Mouse (Mus musculus) forebrain, embryonic 11.5 days (tissue): ENCODE measurements around the gene Arhgap8. TPM values are rescaled to one million over a fixed set of nuclear protein-coding genes. Genes with fewer than 3 reads are reported as not detected.
"Not testable (repeated sequence)": the region's sequence is repeated elsewhere in the genome, so short reads cannot be mapped to it uniquely, and the experiment has no call there.

Source experiments
- ATAC-seq: fragments of 200-750 bp; cut with Nextera tagmentation; replicated peaks from 2 replicates; pipeline ENCODE4 v1.8.0; 2017; ENCODE audit warnings: moderate TSS enrichment; ENCODE audit not compliant: low FRiP score
- DNase-seq: peaks from one replicate; pipeline ENCODE4 v3.0.0-alpha.2; 2017; ENCODE audit warnings: low spot score
- H3K27ac ChIP-seq: fragments of 300-500 bp; sonication (generic); 2 replicates; pipeline ENCODE4 v1.5.1; 2014; ENCODE audit warnings: low read depth, low read length
- H3K27me3 ChIP-seq: fragments of 300-500 bp; sonication (generic); 2 replicates; pipeline ENCODE4 v1.6.1; 2014; ENCODE audit warnings: mild to moderate bottlenecking, low read length, mixed read lengths; ENCODE audit not compliant: control insufficient read depth, insufficient read depth
- H3K36me3 ChIP-seq: fragments of 300-500 bp; sonication (generic); 2 replicates; pipeline ENCODE4 v1.6.1; 2014; ENCODE audit warnings: mild to moderate bottlenecking, low read length, moderate library complexity, mixed read lengths; ENCODE audit not compliant: control insufficient read depth, insufficient read depth
- H3K4me1 ChIP-seq: fragments of 300-500 bp; sonication (generic); replicated peaks from 2 replicates; pipeline ENCODE4 v1.6.1; 2014; ENCODE audit warnings: low read length, mixed read lengths; ENCODE audit not compliant: control insufficient read depth, insufficient read depth
- H3K4me2 ChIP-seq: fragments of 300-500 bp; sonication (generic); 2 replicates; pipeline ENCODE4 v1.6.1; 2014; ENCODE audit warnings: low read depth, mild to moderate bottlenecking, low read length, moderate library complexity, mixed read lengths; ENCODE audit not compliant: severe bottlenecking
- H3K4me3 ChIP-seq: fragments of 300-500 bp; sonication (generic); 2 replicates; pipeline ENCODE4 v1.5.1; 2014; ENCODE audit warnings: low read depth, low read length
- H3K9ac ChIP-seq: fragments of 300-500 bp; sonication (generic); 2 replicates; pipeline ENCODE4 v1.6.1; 2014; ENCODE audit warnings: low read length
- H3K9me3 ChIP-seq: fragments of 300-500 bp; sonication (generic); 2 replicates; pipeline ENCODE4 v1.6.1; 2016; ENCODE audit warnings: low read length, mixed read lengths; ENCODE audit not compliant: control insufficient read depth
- WGBS: fragments of 180-500 bp; shearing (Covaris S2); extraction: QIAGEN DNeasy Blood & Tissue Kit; methylation state at CpG from one replicate; pipeline ENCODE4 v1.1.7; 2014; 5-methylcytosine and 5-hydroxymethylcytosine counted together
- polyA plus RNA-seq: library from polyadenylated mRNA; unstranded; fragments of >200 nt; fragmentation: Nextera tagmentation; extraction: Ambion mirVana; gene quantifications from 2 replicates; pipeline ENCODE4 v1.2.1, GENCODE M21; 2014

Arhgap8 gene
- polyA plus RNA-seq, 1 experiment from 2014 or later = 1.1 TPM

- H3K36me3 ChIP-seq, H3K9ac ChIP-seq, H3K9me3 ChIP-seq, DNase-seq, H3K27ac ChIP-seq, H3K4me3 ChIP-seq, H3K4me2 ChIP-seq, ATAC-seq: not testable (repeated sequence)
- WGBS = 63% methylated on average over 6 of the region's 6 CpGs
- Histone ChIP-seq H3K27me3 (peaks cover 24% of the 10 kb centered on the region), H3K4me1 (peaks cover 11% of the 10 kb centered on the region; the same call in 1 of the 2 replicates)
These were observed 2.1 kb upstream of the Arhgap8 start for GRCm38 (mm10) chr15:84717570-84718270.

- Histone ChIP-seq H3K36me3 (no peaks in the 10 kb centered on the region), H3K27ac (no peak overlapping the region), H3K4me3 (no peak overlapping the region), H3K4me1 (peaks cover 11% of the 10 kb centered on the region; the same call in 1 of the 2 replicates), H3K4me2 (no peak overlapping the region), H3K9me3 (no peaks in the 10 kb centered on the region), H3K27me3 (peaks cover 24% of the 10 kb centered on the region), H3K9ac (no peak overlapping the region)
- WGBS = 68% methylated on average over 3 of the region's 3 CpGs
- DNase-seq (no peak), ATAC-seq (no peak)
These were observed 1.1 kb upstream of the Arhgap8 start for GRCm38 (mm10) chr15:84718785-84719184.

DNA sequence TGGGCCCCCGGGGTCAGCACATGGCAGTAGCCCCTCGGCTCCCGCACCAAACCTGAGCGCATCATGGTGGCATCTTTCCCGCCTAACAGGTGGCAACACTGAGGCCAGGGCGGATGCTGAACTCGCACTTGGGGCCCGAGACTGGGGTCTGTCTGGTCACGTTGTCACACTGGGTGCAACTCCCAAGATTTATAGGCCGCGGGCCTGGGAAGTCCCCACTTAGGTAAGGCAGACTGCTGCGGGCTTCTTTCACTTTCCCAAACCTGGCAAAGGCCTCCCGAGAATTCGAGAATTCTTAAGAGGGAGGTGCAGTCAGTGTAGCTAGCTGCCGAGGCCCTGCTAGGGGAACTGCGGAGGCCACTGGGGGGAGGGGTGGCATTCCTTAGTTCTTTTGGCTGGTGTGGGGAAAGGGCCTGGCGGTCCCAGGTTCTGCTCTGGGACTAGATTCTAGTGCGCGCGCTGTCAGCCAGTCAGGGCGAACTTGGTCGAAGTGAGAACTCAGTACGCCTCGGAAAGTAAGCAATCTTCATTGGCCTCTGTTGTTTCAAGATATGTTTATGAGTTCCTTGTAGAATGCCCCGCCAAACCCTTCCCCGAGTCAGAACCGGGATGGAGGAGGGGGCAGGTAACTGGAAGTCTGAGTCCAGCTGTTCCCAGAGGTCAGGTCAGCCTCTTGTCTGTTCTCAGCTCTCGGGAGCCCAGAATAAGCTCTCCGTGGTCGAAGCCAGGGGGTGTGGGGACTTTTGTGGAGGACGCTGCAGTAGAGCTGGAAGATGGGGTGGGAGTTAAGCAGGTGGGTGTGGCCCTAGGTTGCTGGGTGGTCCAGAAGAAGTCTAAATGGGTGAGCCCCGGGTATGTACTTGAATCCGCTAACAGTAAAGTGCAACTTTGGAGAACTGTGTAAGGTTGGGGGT lies 696 bp downstream of the Arhgap8 start:
- Histone ChIP-seq H3K9me3 (no peaks in the 10 kb centered on the region), H3K4me1 (peaks cover 9% of the 10 kb centered on the region; the same call in 1 of the 2 replicates), H3K9ac (peak overlapping the region; percentile 3; the same call in 1 of the 2 replicates), H3K4me2 (peak overlapping the region; percentile 46), H3K27ac (no peak overlapping the region), H3K27me3 (peaks cover 24% of the 10 kb centered on the region), H3K4me3 (peak overlapping the region; percentile 14; the same call in 1 of the 2 replicates), H3K36me3 (no peaks in the 10 kb centered on the region)
- 2% methylated on average over 33 of the region's 33 CpGs for WGBS
- ATAC-seq (no peak), DNase-seq (peak; percentile 70)

DNA sequence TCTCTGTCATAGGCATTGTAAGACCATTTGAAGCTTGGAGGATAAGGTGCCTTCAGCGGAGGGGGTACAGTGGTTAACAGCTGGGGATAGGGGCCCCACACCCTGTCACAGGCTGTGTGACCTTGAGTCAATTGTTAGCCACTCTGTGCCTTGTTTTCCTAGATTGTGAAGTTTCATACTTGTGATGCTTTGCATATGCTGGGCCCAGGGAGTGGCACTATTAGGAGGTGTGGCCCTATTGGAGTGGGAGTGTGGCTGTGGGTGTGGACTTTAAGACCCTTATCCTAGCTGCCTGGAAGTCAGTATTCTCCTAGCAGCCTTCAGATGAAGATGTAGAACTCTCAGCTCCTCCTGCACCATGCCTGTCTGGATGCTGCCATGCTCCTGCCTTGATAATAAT lies 3.8 kb downstream of the Arhgap8 start:
- peaks cover 22% of the 10 kb centered on the region for H3K27me3 ChIP-seq
- H3K27ac ChIP-seq, H3K36me3 ChIP-seq, H3K4me2 ChIP-seq, H3K9ac ChIP-seq, H3K4me1 ChIP-seq, ATAC-seq, DNase-seq, H3K4me3 ChIP-seq, H3K9me3 ChIP-seq: not testable (repeated sequence)
- WGBS = 94% methylated on average over 1 of the region's 1 CpGs

GRCm38 (mm10) chr15:84724199-84724598 lies 4.3 kb downstream of the Arhgap8 start:
- DNase-seq (no peak), ATAC-seq (no peak)
- Histone ChIP-seq H3K9ac (no peak overlapping the region), H3K4me1 (peaks cover 9% of the 10 kb centered on the region; the same call in 1 of the 2 replicates), H3K9me3 (no peaks in the 10 kb centered on the region), H3K36me3 (no peaks in the 10 kb centered on the region), H3K27me3 (peaks cover 17% of the 10 kb centered on the region), H3K4me2 (no peak overlapping the region), H3K4me3 (no peak overlapping the region), H3K27ac (no peak overlapping the region)
- 76% methylated on average over 4 of the region's 4 CpGs for WGBS

DNA sequence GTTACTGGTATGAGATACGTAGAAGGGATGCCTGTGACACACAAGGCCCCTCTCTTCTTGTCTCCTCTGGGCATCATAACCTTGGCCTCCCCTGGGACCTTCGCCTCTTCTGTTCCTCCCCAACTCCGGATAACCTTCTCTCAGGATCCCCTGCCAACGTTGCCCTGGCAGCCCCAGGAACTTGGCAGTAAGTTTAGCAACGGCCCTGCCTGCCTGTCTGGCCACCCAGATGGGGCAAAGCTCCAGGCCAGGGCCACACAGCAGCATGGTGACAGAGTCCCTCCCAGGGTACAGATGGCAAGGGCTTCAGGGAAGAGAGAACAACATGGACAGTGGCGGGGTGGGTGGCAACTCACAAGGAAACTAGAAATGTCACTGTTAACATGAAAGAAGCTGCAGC lies 9.8 kb downstream of the Arhgap8 start:
- ATAC-seq (no peak), DNase-seq (no peak)
- Histone ChIP-seq H3K9ac (no peak overlapping the region), H3K36me3 (no peaks in the 10 kb centered on the region), H3K9me3 (no peaks in the 10 kb centered on the region), H3K4me3 (no peak overlapping the region), H3K27me3 (no peaks in the 10 kb centered on the region), H3K4me1 (no peaks in the 10 kb centered on the region), H3K27ac (no peak overlapping the region), H3K4me2 (no peak overlapping the region)
- WGBS = 80% methylated on average over 6 of the region's 6 CpGs

GRCm38 (mm10) chr15:84730893-84731292 lies 11.0 kb downstream of the Arhgap8 start:
- no peaks in the 10 kb centered on the region for H3K9me3 ChIP-seq
- ATAC-seq (no peak), DNase-seq (no peak)
- WGBS = 75% methylated on average over 1 of the region's 1 CpGs
- no peak overlapping the region for H3K4me3 ChIP-seq
- H3K4me2 ChIP-seq = no peak overlapping the region
- no peak overlapping the region for H3K9ac ChIP-seq
- no peaks in the 10 kb centered on the region for H3K36me3 ChIP-seq
- H3K27ac ChIP-seq = no peak overlapping the region
- no peaks in the 10 kb centered on the region for H3K4me1 ChIP-seq
- H3K27me3 ChIP-seq = no peaks in the 10 kb centered on the region

- no peak overlapping the region for H3K4me2 ChIP-seq
- no peaks in the 10 kb centered on the region for H3K4me1 ChIP-seq
- no peaks in the 10 kb centered on the region for H3K9me3 ChIP-seq
- no peak overlapping the region for H3K27ac ChIP-seq
- ATAC-seq (no peak), DNase-seq (no peak)
- H3K9ac ChIP-seq = no peak overlapping the region
- no peaks in the 10 kb centered on the region for H3K36me3 ChIP-seq
- 76% methylated on average over 18 of the region's 18 CpGs for WGBS
- H3K27me3 ChIP-seq = no peaks in the 10 kb centered on the region
- no peak overlapping the region for H3K4me3 ChIP-seq
These were observed 12.0 kb downstream of the Arhgap8 start for GRCm38 (mm10) chr15:84731676-84732424.
